Mouse (Mus musculus) monocyte, adult 59 days (primary cell): ENCODE results near the gene Apol6. TPM values are rescaled to one million over a fixed set of nuclear protein-coding genes. Genes with fewer than 3 reads are reported as not detected.

Experiments used
- total RNA-seq, 2 experiments: library from RNA; stranded (reverse); gene quantifications; one replicate each; pipeline ENCODE4 v1.2.4; 2023

Apol6 gene
- total RNA-seq = not detected

GRCm38 (mm10) chr15:77044597-77045320 is at the start of gene Apol6:
Gene Apol6, plus strand, starts transcription at chr15:77044729.

GRCm38 (mm10) chr15:77050570-77050969 is 6.0 kb downstream of the Apol6 start, which contains the start of gene Mb:
Gene Mb, minus strand, starts transcription at chr15:77050670.

Other genes with a start within 250 kb of the Apol6 start
- gene Zfp251, start 173.3 kb upstream of the Apol6 start, total RNA-seq = 1 to 10 TPM; 4.3 to 5.5 TPM
- gene Zfp7, start 165.5 kb upstream of the Apol6 start, total RNA-seq = 1 to 10 TPM; 3.2 to 3.5 TPM
- not detected for gene Gm49527, start 165.4 kb upstream of the Apol6 start, total RNA-seq
- 1 to 10 TPM; 2.0 to 2.2 TPM for gene Zfp647, start 119.3 kb upstream of the Apol6 start, total RNA-seq
- gene 1110038F14Rik, start 96.2 kb upstream of the Apol6 start, total RNA-seq = 10 to 100 TPM; 28.2 to 28.7 TPM
- not detected for gene Mb, start 5.9 kb downstream of the Apol6 start, total RNA-seq